ENCODE assay signal across 19 mouse cellular contexts in the genomic region with DNA sequence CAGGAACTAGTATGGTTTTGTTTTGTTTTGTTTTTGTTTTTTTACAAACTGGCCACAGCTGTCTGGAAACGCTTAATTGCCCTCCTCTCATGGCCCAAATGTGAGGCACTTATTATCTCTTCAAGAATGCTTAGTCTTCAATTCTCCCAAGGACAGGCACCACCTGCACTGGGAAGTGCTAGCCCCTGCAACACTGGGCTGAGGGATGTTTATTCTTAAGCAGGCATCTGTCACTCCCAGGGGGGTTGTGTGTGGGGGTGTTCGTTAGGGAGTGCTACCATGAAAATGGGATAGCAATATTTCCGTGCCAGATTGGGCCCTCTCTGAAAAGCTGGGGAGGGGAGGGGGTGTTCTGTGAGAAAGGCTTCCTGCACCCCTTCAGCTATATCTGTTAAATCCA. TPM values are rescaled to one million over a fixed set of nuclear protein-coding genes. Genes with fewer than 3 reads are reported as not detected.
DNase-seq lines count a peak whose midpoint lies in the region; ATAC-seq and TF ChIP-seq lines count a peak whose summit lies in the region.
"Had no signal": no experiment of that assay in that cellular context is flagged by ENCODE, and none has a peak within 500 bp of the region (broad histone marks: within the 10 kb centered on the region; RNA-seq: fewer than 3 reads in every experiment).

No protein-coding gene starts in this region.

- intact Hi-C loops in left cerebral cortex, adult 2 months (cut with DNase I), result no loop called here

- 28% methylated on average over 3 of the region's 3 CpGs for WGBS in kidney, embryonic 15.5 days

- H3K9ac ChIP-seq in kidney, embryonic 15.5 days, result no peak overlapping the region
- H3K9ac ChIP-seq: embryonic facial prominence, embryonic 15.5 days; intestine, embryonic 15.5 days had no signal

- no peak overlapping the region for H3K4me3 ChIP-seq in kidney, embryonic 15.5 days (replicated peaks)
- no peak overlapping the region for H3K4me3 ChIP-seq in left cerebral cortex, adult 2 months
- H3K4me3 ChIP-seq: embryonic facial prominence, embryonic 15.5 days; hindbrain, embryonic 10.5 days; intestine, embryonic 15.5 days had no signal

- no peak overlapping the region for H3K4me2 ChIP-seq in kidney, embryonic 15.5 days
- H3K4me2 ChIP-seq: embryonic facial prominence, embryonic 15.5 days; heart, embryonic 11.5 days; intestine, embryonic 15.5 days had no signal

- peak; percentile 69; the same call in 1 of the 2 replicates for ATAC-seq in kidney, embryonic 15.5 days (replicated peaks; ENCODE audit: low FRiP score)
- ATAC-seq: forebrain, embryonic 14.5 days; hindbrain, embryonic 16.5 days; intestine, embryonic 15.5 days; midbrain, embryonic 16.5 days had no signal

- no peaks in the 10 kb centered on the region for H3K27me3 ChIP-seq in kidney, embryonic 15.5 days
- H3K27me3 ChIP-seq: embryonic facial prominence, embryonic 15.5 days; intestine, embryonic 15.5 days had no signal

- peaks cover 5% of the 10 kb centered on the region; the same call in 1 of the 2 replicates for H3K36me3 ChIP-seq in kidney, embryonic 15.5 days
- H3K36me3 ChIP-seq: embryonic facial prominence, embryonic 15.5 days; intestine, embryonic 15.5 days had no signal

- TF ChIP-seq CTCF in brain, embryonic 14.5 days (IDR thresholded peaks at IDR 0.05; ENCODE audit: borderline replicate concordance, extremely low read depth, insufficient read depth, insufficient read length), result no peak
- no peak for TF ChIP-seq CTCF in left cerebral cortex, adult 2 months (IDR thresholded peaks at IDR 0.05)

- TF ChIP-seq POLR2A in brain, embryonic 14.5 days (IDR thresholded peaks at IDR 0.05; ENCODE audit: borderline replicate concordance, extremely low read depth, insufficient read depth, insufficient read length, poor library complexity, severe bottlenecking), result no peak

- no peaks in the 10 kb centered on the region for H3K9me3 ChIP-seq in kidney, embryonic 15.5 days (replicated peaks)
- H3K9me3 ChIP-seq: embryonic facial prominence, embryonic 15.5 days; hindbrain, embryonic 10.5 days; intestine, embryonic 15.5 days had no signal

- DNase-seq in kidney, postnatal 14 days, result no peak
- peak; percentile 66 for DNase-seq in ovary, adult 18-20 months (ENCODE audit: low spot score)
- DNase-seq in ovary, postnatal 10 days (ENCODE audit: low spot score), result no peak
- DNase-seq in brain, embryonic 14.5 days (ENCODE audit: low read depth), result peak; percentile 26
- DNase-seq in testis, postnatal 14 days (ENCODE audit: low spot score), result peak; percentile 30
- DNase-seq in left cerebral cortex, adult 2 months (ENCODE audit: extremely low spot score in 1 of 2, low spot score in 2 of 2), result no peak
- DNase-seq: adrenal gland, adult 2 months; cerebellum, adult 8-10 months; lung, postnatal 4 days; thymus, postnatal 14 days had no signal

- peaks cover 14% of the 10 kb centered on the region for H3K4me1 ChIP-seq in kidney, embryonic 15.5 days
- H3K4me1 ChIP-seq: embryonic facial prominence, embryonic 15.5 days; hindbrain, embryonic 10.5 days had no signal

- H3K27ac ChIP-seq in kidney, embryonic 15.5 days, result no peak overlapping the region
- H3K27ac ChIP-seq in left cerebral cortex, adult 2 months, result no peak overlapping the region
- H3K27ac ChIP-seq: embryonic facial prominence, embryonic 15.5 days; hindbrain, embryonic 10.5 days; intestine, embryonic 15.5 days; stomach, postnatal 0 days had no signal

RNA-seq across cellular contexts. Expression of gene Nars2, which starts 15.9 kb away (rescaled TPM):
- 26.2 and 27.5 TPM in 2 replicates for polyA plus RNA-seq in kidney, embryonic 15.5 days (2015; fragmentation: Nextera tagmentation; extraction: Ambion mirVana)
- polyA plus RNA-seq in brain, embryonic 14.5 days (2012; rRNA removed), result 7.6 and 8.4 TPM in 2 replicates
- total RNA-seq in left cerebral cortex, adult 2 months (2021), result 10 to 100 TPM; 14.8 to 18.8 TPM

Comparison
In these comparisons a context has a peak if more than half of its experiments do, and no peak if none do; other contexts are left out.
1. DNase-seq: peak in ovary, adult 18-20 months (single experiment), brain, embryonic 14.5 days (single experiment) and testis, postnatal 14 days (single experiment); none in kidney, postnatal 14 days (single experiment), ovary, postnatal 10 days (single experiment) and left cerebral cortex, adult 2 months (0 of 2).